8 mouse cellular contexts compared by ENCODE assay signal in genomic region chr9:10909573-10909972, GRCm38 (mm10). TPM values are rescaled to one million over a fixed set of nuclear protein-coding genes. Genes with fewer than 3 reads are reported as not detected.
DNase-seq lines count a peak whose midpoint lies in the region; ATAC-seq lines count a peak whose summit lies in the region.
"Had no signal": no experiment of that assay in that cellular context is flagged by ENCODE, and none has a peak within 500 bp of the region (broad histone marks: within the 10 kb centered on the region; RNA-seq: fewer than 3 reads in every experiment).

No protein-coding gene starts in this region.

- H3K9me3 ChIP-seq in forebrain, embryonic 15.5 days: no peaks in the 10 kb centered on the region
- H3K9me3 ChIP-seq in limb, embryonic 11.5 days (ENCODE audit: control insufficient read depth, low read length): no peaks in the 10 kb centered on the region

- H3K36me3 ChIP-seq in forebrain, embryonic 15.5 days: no peaks in the 10 kb centered on the region
- H3K36me3 ChIP-seq in limb, embryonic 11.5 days (ENCODE audit: control insufficient read depth, insufficient read depth, low read length): no peaks in the 10 kb centered on the region

- no peaks in the 10 kb centered on the region for H3K27me3 ChIP-seq in forebrain, embryonic 15.5 days
- H3K27me3 ChIP-seq in limb, embryonic 11.5 days (ENCODE audit: control insufficient read depth, insufficient read depth, low read length): peaks cover 3% of the 10 kb centered on the region; the same call in 1 of the 2 replicates

- H3K4me3 ChIP-seq in forebrain, embryonic 15.5 days: no peak overlapping the region
- no peak overlapping the region for H3K4me3 ChIP-seq in limb, embryonic 11.5 days (ENCODE audit: low read depth, low read length)

- DNase-seq in B cell, adult 2 months: peak; percentile 22 to 28
- DNase-seq in ES-CJ7 (ENCODE audit: low read depth, low spot score): peak; percentile 74
- DNase-seq in c-Kit-positive CD71-positive TER-119-positive erythroid progenitor cells, embryonic 14.5 days (ENCODE audit: low spot score): peak; percentile 32
- DNase-seq in kidney, adult 8-10 months: peak; percentile 9 to 49
- DNase-seq in limb, embryonic 11.5 days (ENCODE audit: low spot score): peak; percentile 78
- peak; percentile 88 for DNase-seq in retina, embryonic 14.5 days (ENCODE audit: low spot score)

- ATAC-seq in forebrain, embryonic 15.5 days (replicated peaks): peak; percentile 51
- ATAC-seq in limb, embryonic 11.5 days (ENCODE audit: insufficient number of reproducible peaks, low FRiP score, low TSS enrichment, low read depth): no peak

- peaks cover 19% of the 10 kb centered on the region for H3K4me1 ChIP-seq in forebrain, embryonic 15.5 days
- H3K4me1 ChIP-seq in limb, embryonic 11.5 days (ENCODE audit: control insufficient read depth, insufficient read depth, low read length): peaks cover under 1% of the 10 kb centered on the region; the same call in 1 of the 2 replicates

- no peak overlapping the region for H3K27ac ChIP-seq in forebrain, embryonic 15.5 days (replicated peaks)
- H3K27ac ChIP-seq in limb, embryonic 11.5 days (replicated peaks; ENCODE audit: low read depth, low read length): no peak overlapping the region

- H3K4me2 ChIP-seq in forebrain, embryonic 15.5 days (replicated peaks): no peak overlapping the region
- H3K4me2 ChIP-seq in limb, embryonic 11.5 days (ENCODE audit: low read depth, severe bottlenecking): no peak overlapping the region

- 14% methylated on average over 5 of the region's 5 CpGs for WGBS in forebrain, embryonic 15.5 days
- WGBS in limb, embryonic 11.5 days: 26% methylated on average over 5 of the region's 5 CpGs

- H3K9ac ChIP-seq in forebrain, embryonic 15.5 days (replicated peaks): no peak overlapping the region
- no peak overlapping the region for H3K9ac ChIP-seq in limb, embryonic 11.5 days (ENCODE audit: low read length)

RNA-seq across cellular contexts. Expression of gene Cntn5, which starts 5.0 kb away (rescaled TPM):
- polyA plus RNA-seq in forebrain, embryonic 15.5 days (2015; fragmentation: Nextera tagmentation; extraction: Ambion mirVana): 13.2 and 13.4 TPM in 2 replicates
- polyA plus RNA-seq in limb, embryonic 11.5 days (2014; fragmentation: Nextera tagmentation; extraction: Ambion mirVana): 0.53 and 0.89 TPM in 2 replicates
- polyA plus RNA-seq: spleen, adult 2 months had no signal

Comparison
In these comparisons a context has a peak if more than half of its experiments do, and no peak if none do; other contexts are left out.
1. DNase-seq: peak in every context shown above with its lines; median percentile 88 in retina, embryonic 14.5 days; 78 in limb, embryonic 11.5 days; 74 in ES-CJ7; 32 in c-Kit-positive CD71-positive TER-119-positive erythroid progenitor cells, embryonic 14.5 days; 29 in kidney, adult 8-10 months; 25 in B cell, adult 2 months.